Mouse (Mus musculus): ENCODE results near the gene Tmem212. TPM values are rescaled to one million over a fixed set of nuclear protein-coding genes. Genes with fewer than 3 reads are reported as not detected.

The Tmem212 gene
- polyA plus RNA-seq, 1 experiment from 2014 or later: 0.82 TPM

- H3K4me1 ChIP-seq: no peaks in the 10 kb centered on the region
- H3K4me3 ChIP-seq (replicated peaks): no peak overlapping the region
- no peak overlapping the region for H3K27ac ChIP-seq (replicated peaks)
- ATAC-seq (ENCODE audit: low FRiP score): no peak
- H3K9ac ChIP-seq (replicated peaks): no peak overlapping the region
- H3K4me2 ChIP-seq: no peak overlapping the region
- H3K36me3 ChIP-seq: no peaks in the 10 kb centered on the region
- H3K27me3 ChIP-seq (replicated peaks): no peaks in the 10 kb centered on the region
- H3K9me3 ChIP-seq (replicated peaks): no peaks in the 10 kb centered on the region
- WGBS: 95% methylated on average over 9 of the region's 9 CpGs
These were observed 56.9 kb downstream of the Tmem212 start for GRCm38 (mm10) chr3:27839231-27839630.

DNA sequence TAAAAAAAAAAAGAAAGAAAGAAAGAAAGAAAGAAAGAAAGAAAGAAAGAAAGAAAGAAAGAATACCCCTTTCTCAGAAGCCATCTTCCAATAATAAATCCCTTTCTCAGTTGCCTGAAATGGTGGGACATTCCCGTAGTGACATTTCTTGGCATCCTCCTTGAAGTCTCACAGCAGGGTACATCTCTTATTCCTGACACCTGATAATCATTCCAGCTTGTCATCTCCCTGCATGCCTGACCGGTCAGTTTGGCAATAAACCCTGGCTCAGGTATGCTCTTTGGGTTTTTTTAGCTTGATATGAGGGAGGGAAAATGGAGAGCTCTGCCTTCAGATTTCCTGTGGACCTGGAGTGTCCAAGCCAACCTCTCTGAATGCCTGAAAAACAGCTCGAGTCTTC lies 59.9 kb downstream of the Tmem212 start:
- H3K27me3 ChIP-seq (replicated peaks): no peaks in the 10 kb centered on the region
- H3K36me3 ChIP-seq: no peaks in the 10 kb centered on the region
- H3K4me1 ChIP-seq: no peaks in the 10 kb centered on the region
- no peak overlapping the region for H3K27ac ChIP-seq (replicated peaks)
- H3K4me3 ChIP-seq (replicated peaks): no peak overlapping the region
- WGBS: 85% methylated on average over 3 of the region's 3 CpGs
- no peaks in the 10 kb centered on the region for H3K9me3 ChIP-seq (replicated peaks)
- no peak overlapping the region for H3K4me2 ChIP-seq
- no peak for ATAC-seq (ENCODE audit: low FRiP score)
- no peak overlapping the region for H3K9ac ChIP-seq (replicated peaks)

GRCm38 (mm10) chr3:27835786-27836185 lies 60.4 kb downstream of the Tmem212 start:
- H3K4me3 ChIP-seq (replicated peaks): no peak overlapping the region
- H3K27ac ChIP-seq (replicated peaks): no peak overlapping the region
- no peaks in the 10 kb centered on the region for H3K9me3 ChIP-seq (replicated peaks)
- no peak for ATAC-seq (ENCODE audit: low FRiP score)
- H3K9ac ChIP-seq (replicated peaks): no peak overlapping the region
- no peak overlapping the region for H3K4me2 ChIP-seq
- no peaks in the 10 kb centered on the region for H3K36me3 ChIP-seq
- no peaks in the 10 kb centered on the region for H3K4me1 ChIP-seq
- 97% methylated on average over 8 of the region's 8 CpGs for WGBS
- no peaks in the 10 kb centered on the region for H3K27me3 ChIP-seq (replicated peaks)

DNA sequence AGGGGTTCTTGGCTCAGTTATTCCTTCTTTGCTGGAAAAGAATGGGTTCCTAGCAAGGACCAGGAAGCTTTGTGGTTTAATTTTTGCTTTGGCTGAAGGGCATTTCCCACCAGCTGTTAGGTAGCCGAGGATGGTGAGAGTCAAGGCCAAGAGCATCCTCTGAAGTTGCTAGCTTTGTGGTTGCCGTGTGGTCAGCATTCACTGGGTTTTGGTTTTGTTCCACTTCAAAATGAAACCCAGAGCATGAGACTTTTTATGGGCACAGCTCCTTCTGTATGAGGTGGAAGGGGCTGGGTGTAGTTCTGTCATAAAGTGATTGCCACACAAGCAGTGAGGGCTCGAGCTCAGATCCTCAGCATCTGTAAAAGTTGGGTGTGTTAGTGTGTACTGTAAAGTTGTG lies 67.4 kb downstream of the Tmem212 start:
- Histone ChIP-seq H3K36me3 (no peaks in the 10 kb centered on the region), H3K4me1 (no peaks in the 10 kb centered on the region), H3K4me2 (no peak overlapping the region), H3K4me3 (replicated peaks) (no peak overlapping the region), H3K9me3 (replicated peaks) (no peaks in the 10 kb centered on the region), H3K27me3 (replicated peaks) (no peaks in the 10 kb centered on the region), H3K27ac (replicated peaks) (no peak overlapping the region), H3K9ac (replicated peaks) (no peak overlapping the region)
- ATAC-seq (ENCODE audit: low FRiP score): no peak
- 70% methylated on average over 3 of the region's 3 CpGs for WGBS

- no peak for ATAC-seq (ENCODE audit: low FRiP score)
- Histone ChIP-seq H3K27me3 (replicated peaks) (no peaks in the 10 kb centered on the region), H3K9ac (replicated peaks) (no peak overlapping the region), H3K4me2 (no peak overlapping the region), H3K4me1 (no peaks in the 10 kb centered on the region), H3K36me3 (no peaks in the 10 kb centered on the region), H3K9me3 (replicated peaks) (no peaks in the 10 kb centered on the region), H3K27ac (replicated peaks) (no peak overlapping the region), H3K4me3 (replicated peaks) (no peak overlapping the region)
- 82% methylated on average over 3 of the region's 3 CpGs for WGBS
These were observed 68.9 kb downstream of the Tmem212 start for GRCm38 (mm10) chr3:27827236-27827635.

- WGBS: 87% methylated on average over 4 of the region's 4 CpGs
- no peak for ATAC-seq (ENCODE audit: low FRiP score)
These were observed 70.2 kb downstream of the Tmem212 start for GRCm38 (mm10) chr3:27825985-27826384.

More at GRCm38 (mm10) chr3:27825985-27826384, 70.2 kb downstream of the Tmem212 start:
- no peaks in the 10 kb centered on the region for H3K4me1 ChIP-seq
- H3K27ac ChIP-seq (replicated peaks): no peak overlapping the region
- H3K36me3 ChIP-seq: no peaks in the 10 kb centered on the region
- H3K9me3 ChIP-seq (replicated peaks): no peaks in the 10 kb centered on the region
- no peaks in the 10 kb centered on the region for H3K27me3 ChIP-seq (replicated peaks)
- no peak overlapping the region for H3K4me2 ChIP-seq
- H3K9ac ChIP-seq (replicated peaks): no peak overlapping the region
- H3K4me3 ChIP-seq (replicated peaks): no peak overlapping the region

Other genes starting within 250 kb of the Tmem212 start
- 8.2 and 9.9 TPM in 2 replicates for gene Fndc3b, start 185.1 kb downstream of the Tmem212 start, polyA plus RNA-seq (2015; fragmentation: Nextera tagmentation; extraction: Ambion mirVana)
- 4.0 and 6.1 TPM in 2 replicates for gene Pld1, start 42.3 kb upstream of the Tmem212 start, polyA plus RNA-seq (2015; fragmentation: Nextera tagmentation; extraction: Ambion mirVana)